Mouse (Mus musculus): Measurements from ENCODE around the gene Spaca7. TPM values are rescaled to one million over a fixed set of nuclear protein-coding genes. Genes with fewer than 3 reads are reported as not detected.
A peak's percentile ranks its signal among the peaks of the same experiment; 100 is the strongest.
"Not testable (repeated sequence)": the region's sequence is repeated elsewhere in the genome, so short reads cannot be mapped to it uniquely, and the experiment has no call there.

Spaca7 gene
- polyA plus RNA-seq, 1 experiment from 2014 or later = not detected

- H3K4me3 ChIP-seq (ENCODE audit: low read depth, low read length); H3K27ac ChIP-seq (ENCODE audit: low read length); H3K36me3 ChIP-seq (ENCODE audit: control insufficient read depth, insufficient read depth, low read length); H3K9me3 ChIP-seq (replicated peaks; ENCODE audit: control insufficient read depth, low read length, poor library complexity, severe bottlenecking); ATAC-seq; H3K4me2 ChIP-seq (ENCODE audit: low read length); H3K9ac ChIP-seq (ENCODE audit: low read depth, low read length); H3K4me1 ChIP-seq (ENCODE audit: control insufficient read depth, insufficient read depth, low read length); H3K27me3 ChIP-seq (ENCODE audit: control insufficient read depth, insufficient read depth, low read depth, low read length): not testable (repeated sequence)
- WGBS = 56% methylated on average over 19 of the region's 19 CpGs
Measured at GRCm38 (mm10) chr8:12579339-12579999, 6.6 kb downstream of the Spaca7 start.

DNA sequence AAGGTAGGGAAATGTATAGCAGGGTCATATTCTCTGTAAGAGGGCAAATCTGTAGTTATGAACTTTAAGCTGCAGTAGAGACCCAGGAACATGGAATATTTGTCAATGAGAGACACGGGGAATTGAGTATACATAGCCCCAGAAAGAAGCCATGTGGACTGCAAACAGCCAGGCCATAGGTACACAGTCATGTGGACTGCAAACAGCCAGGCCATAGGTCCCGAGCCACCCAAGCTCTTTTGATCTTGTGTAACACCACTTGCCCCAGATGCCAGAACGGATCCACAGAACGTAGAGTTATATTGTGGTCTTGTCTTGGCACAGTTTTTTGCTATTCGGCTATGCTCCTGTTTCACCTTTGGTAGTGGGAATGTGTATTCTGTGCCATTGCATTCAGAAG, 11.0 kb downstream of the Spaca7 start:
- WGBS = 94% methylated on average over 5 of the region's 5 CpGs
- Histone ChIP-seq H3K36me3 (ENCODE audit: control insufficient read depth, insufficient read depth, low read length) (no peaks in the 10 kb centered on the region), H3K9ac (ENCODE audit: low read depth, low read length) (no peak overlapping the region), H3K27me3 (ENCODE audit: control insufficient read depth, insufficient read depth, low read depth, low read length) (no peaks in the 10 kb centered on the region; the same call in 1 of the 2 replicates), H3K27ac (ENCODE audit: low read length) (no peak overlapping the region), H3K9me3 (replicated peaks; ENCODE audit: control insufficient read depth, low read length, poor library complexity, severe bottlenecking) (no peaks in the 10 kb centered on the region), H3K4me2 (ENCODE audit: low read length) (no peak overlapping the region), H3K4me1 (ENCODE audit: control insufficient read depth, insufficient read depth, low read length) (no peaks in the 10 kb centered on the region), H3K4me3 (ENCODE audit: low read depth, low read length) (no peak overlapping the region)
- no peak for ATAC-seq

- Histone ChIP-seq H3K27me3 (ENCODE audit: control insufficient read depth, insufficient read depth, low read depth, low read length) (no peaks in the 10 kb centered on the region), H3K36me3 (ENCODE audit: control insufficient read depth, insufficient read depth, low read length) (no peaks in the 10 kb centered on the region), H3K4me3 (ENCODE audit: low read depth, low read length) (no peak overlapping the region), H3K9ac (ENCODE audit: low read depth, low read length) (no peak overlapping the region), H3K27ac (ENCODE audit: low read length) (no peak overlapping the region), H3K4me2 (ENCODE audit: low read length) (no peak overlapping the region), H3K4me1 (ENCODE audit: control insufficient read depth, insufficient read depth, low read length) (0 out of 2 replicates have a peak, but pooled peaks cover 4% of the 10 kb centered on the region), H3K9me3 (replicated peaks; ENCODE audit: control insufficient read depth, low read length, poor library complexity, severe bottlenecking) (no peaks in the 10 kb centered on the region)
- peak; percentile 63; the same call in 1 of the 2 replicates for ATAC-seq
- WGBS = 26% methylated on average over 6 of the region's 6 CpGs
Measured at GRCm38 (mm10) chr8:12607223-12607622, 34.4 kb downstream of the Spaca7 start.

DNA sequence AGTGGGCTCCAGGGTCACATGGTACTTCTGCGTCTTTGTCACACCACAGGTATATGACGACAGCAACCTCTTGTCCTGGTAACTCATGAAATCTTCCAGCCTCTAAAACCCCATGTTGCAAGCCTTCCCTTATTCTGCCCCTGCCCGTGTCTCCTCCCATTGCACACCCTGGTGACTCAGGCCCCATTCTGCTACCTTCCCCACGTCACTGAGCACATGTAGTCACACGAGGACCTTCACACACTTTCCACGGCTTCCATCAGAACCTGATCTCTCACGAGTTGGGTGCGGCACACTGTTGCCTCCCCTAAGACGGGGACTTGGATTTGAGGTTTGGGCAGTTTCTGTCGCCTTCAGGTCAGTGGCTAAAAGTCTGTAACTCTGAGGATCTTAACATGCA, 36.0 kb downstream of the Spaca7 start:
- ATAC-seq = no peak
- 81% methylated on average over 10 of the region's 10 CpGs for WGBS
- H3K4me3 ChIP-seq (ENCODE audit: low read depth, low read length) = no peak overlapping the region
- no peaks in the 10 kb centered on the region for H3K9me3 ChIP-seq (replicated peaks; ENCODE audit: control insufficient read depth, low read length, poor library complexity, severe bottlenecking)
- peaks cover 4% of the 10 kb centered on the region; the same call in 1 of the 2 replicates for H3K4me1 ChIP-seq (ENCODE audit: control insufficient read depth, insufficient read depth, low read length)
- H3K9ac ChIP-seq (ENCODE audit: low read depth, low read length) = no peak overlapping the region
- no peak overlapping the region for H3K4me2 ChIP-seq (ENCODE audit: low read length)
- H3K27me3 ChIP-seq (ENCODE audit: control insufficient read depth, insufficient read depth, low read depth, low read length) = no peaks in the 10 kb centered on the region
- H3K27ac ChIP-seq (ENCODE audit: low read length) = no peak overlapping the region
- H3K36me3 ChIP-seq (ENCODE audit: control insufficient read depth, insufficient read depth, low read length) = no peaks in the 10 kb centered on the region

DNA sequence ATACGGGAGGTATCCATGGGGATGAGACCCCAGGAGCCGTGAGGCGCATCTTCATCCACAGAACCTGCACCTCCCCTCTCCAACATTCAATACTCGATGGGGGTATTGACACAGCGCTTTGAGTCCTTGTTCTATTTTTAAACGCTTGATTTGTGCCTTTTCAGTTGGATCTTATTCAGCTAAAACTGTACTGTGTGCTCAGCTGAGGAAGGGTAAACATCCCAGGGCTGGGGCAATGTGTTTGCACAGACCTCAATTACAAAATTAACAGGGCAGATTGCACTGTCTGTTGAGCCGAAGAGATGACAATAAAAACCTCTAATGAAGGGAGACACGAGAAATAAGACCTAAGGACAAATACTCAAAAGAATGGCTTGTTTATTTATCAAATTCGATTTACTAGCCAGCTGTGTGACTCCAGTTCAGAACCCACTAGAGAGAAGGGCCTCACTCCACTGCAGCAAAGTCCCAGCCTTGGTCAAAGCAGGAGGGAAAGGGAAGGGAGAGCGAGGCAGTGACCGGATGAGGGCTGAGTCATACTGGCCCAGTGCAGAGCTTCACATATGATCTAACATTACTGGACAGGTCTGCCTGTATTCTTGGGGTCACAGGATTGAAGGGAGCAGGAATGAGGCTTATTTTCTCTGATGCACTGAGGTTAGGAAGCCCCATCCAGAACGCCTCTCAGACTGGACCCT, 37.1 kb downstream of the Spaca7 start:
- no peak overlapping the region for H3K9ac ChIP-seq (ENCODE audit: low read depth, low read length)
- WGBS = 57% methylated on average over 12 of the region's 12 CpGs
- peaks cover 4% of the 10 kb centered on the region; the same call in 1 of the 2 replicates for H3K4me1 ChIP-seq (ENCODE audit: control insufficient read depth, insufficient read depth, low read length)
- 0 out of 2 replicates have a peak, but pooled peaks cover 3% of the 10 kb centered on the region for H3K36me3 ChIP-seq (ENCODE audit: control insufficient read depth, insufficient read depth, low read length)
- H3K27ac ChIP-seq (ENCODE audit: low read length) = no peak overlapping the region
- no peaks in the 10 kb centered on the region for H3K9me3 ChIP-seq (replicated peaks; ENCODE audit: control insufficient read depth, low read length, poor library complexity, severe bottlenecking)
- ATAC-seq = no peak
- H3K4me2 ChIP-seq (ENCODE audit: low read length) = no peak overlapping the region
- no peak overlapping the region for H3K4me3 ChIP-seq (ENCODE audit: low read depth, low read length)
- no peaks in the 10 kb centered on the region for H3K27me3 ChIP-seq (ENCODE audit: control insufficient read depth, insufficient read depth, low read depth, low read length)

DNA sequence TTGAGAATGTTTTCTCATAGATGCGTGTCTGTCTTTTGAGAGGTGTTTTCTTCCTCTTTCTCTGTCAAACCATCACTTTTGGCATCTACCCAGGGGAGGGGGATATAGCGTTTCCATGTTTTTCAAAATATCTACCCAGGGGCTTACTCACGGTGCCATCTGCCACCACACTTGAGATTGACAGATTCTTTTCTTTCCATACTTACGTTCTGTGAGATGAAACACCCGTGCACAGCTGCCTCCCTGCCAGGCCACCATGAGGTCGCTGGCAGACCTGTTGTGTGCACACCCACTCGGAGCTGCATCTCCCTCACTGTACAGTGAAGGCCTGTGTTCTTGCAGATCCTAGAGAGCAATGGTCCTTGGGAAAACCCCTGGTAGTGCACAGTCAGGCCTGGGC, 40.4 kb downstream of the Spaca7 start:
- Histone ChIP-seq H3K4me3 (ENCODE audit: low read depth, low read length) (no peak overlapping the region), H3K4me1 (ENCODE audit: control insufficient read depth, insufficient read depth, low read length) (peaks cover 4% of the 10 kb centered on the region; the same call in 1 of the 2 replicates), H3K27ac (ENCODE audit: low read length) (no peak overlapping the region), H3K9me3 (replicated peaks; ENCODE audit: control insufficient read depth, low read length, poor library complexity, severe bottlenecking) (no peaks in the 10 kb centered on the region), H3K36me3 (ENCODE audit: control insufficient read depth, insufficient read depth, low read length) (0 out of 2 replicates have a peak, but pooled peaks cover 4% of the 10 kb centered on the region), H3K4me2 (ENCODE audit: low read length) (no peak overlapping the region), H3K9ac (ENCODE audit: low read depth, low read length) (no peak overlapping the region), H3K27me3 (ENCODE audit: control insufficient read depth, insufficient read depth, low read depth, low read length) (no peaks in the 10 kb centered on the region)
- 45% methylated on average over 7 of the region's 7 CpGs for WGBS
- no peak for ATAC-seq

DNA sequence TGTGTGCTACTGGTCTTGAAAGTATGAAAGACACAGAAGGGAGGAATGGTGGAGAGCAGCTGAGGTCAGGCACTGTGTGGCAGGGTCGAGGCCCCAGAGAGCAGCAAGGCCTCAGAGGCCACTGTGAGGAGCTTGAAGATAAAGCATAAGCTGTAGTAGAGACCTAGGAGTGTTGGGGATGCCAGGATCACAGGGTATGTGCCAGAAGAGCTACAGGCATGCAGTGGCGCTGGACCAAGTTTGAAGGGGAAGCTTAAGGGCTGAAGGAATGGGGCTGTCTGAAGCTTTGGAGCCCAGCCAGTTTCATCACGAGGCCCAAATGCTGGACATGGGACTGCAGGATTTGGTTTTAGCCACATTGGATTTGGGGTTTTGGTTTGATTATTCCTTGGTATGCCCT, 44.5 kb downstream of the Spaca7 start:
- H3K4me1 ChIP-seq (ENCODE audit: control insufficient read depth, insufficient read depth, low read length); H3K4me3 ChIP-seq (ENCODE audit: low read depth, low read length); H3K27ac ChIP-seq (ENCODE audit: low read length); H3K4me2 ChIP-seq (ENCODE audit: low read length); H3K27me3 ChIP-seq (ENCODE audit: control insufficient read depth, insufficient read depth, low read depth, low read length); H3K9ac ChIP-seq (ENCODE audit: low read depth, low read length); H3K9me3 ChIP-seq (replicated peaks; ENCODE audit: control insufficient read depth, low read length, poor library complexity, severe bottlenecking); ATAC-seq: not testable (repeated sequence)
- peaks cover 18% of the 10 kb centered on the region for H3K36me3 ChIP-seq (ENCODE audit: control insufficient read depth, insufficient read depth, low read length)
- 84% methylated on average over 3 of the region's 3 CpGs for WGBS

- H3K9me3 ChIP-seq (replicated peaks; ENCODE audit: control insufficient read depth, low read length, poor library complexity, severe bottlenecking) = no peaks in the 10 kb centered on the region
- H3K4me2 ChIP-seq (ENCODE audit: low read length) = no peak overlapping the region
- H3K4me3 ChIP-seq (ENCODE audit: low read depth, low read length) = no peak overlapping the region
- H3K27me3 ChIP-seq (ENCODE audit: control insufficient read depth, insufficient read depth, low read depth, low read length) = no peaks in the 10 kb centered on the region
- ATAC-seq = no peak
- H3K36me3 ChIP-seq (ENCODE audit: control insufficient read depth, insufficient read depth, low read length) = peaks cover 17% of the 10 kb centered on the region
- H3K4me1 ChIP-seq (ENCODE audit: control insufficient read depth, insufficient read depth, low read length) = peaks cover 7% of the 10 kb centered on the region; the same call in 1 of the 2 replicates
- H3K9ac ChIP-seq (ENCODE audit: low read depth, low read length) = no peak overlapping the region
- H3K27ac ChIP-seq (ENCODE audit: low read length) = no peak overlapping the region
- 96% methylated on average over 18 of the region's 18 CpGs for WGBS
Measured at GRCm38 (mm10) chr8:12621550-12622222, 48.9 kb downstream of the Spaca7 start.

GRCm38 (mm10) chr8:12625890-12626289, 53.1 kb downstream of the Spaca7 start:
- no peak overlapping the region for H3K9ac ChIP-seq (ENCODE audit: low read depth, low read length)
- H3K27ac ChIP-seq (ENCODE audit: low read length) = no peak overlapping the region

More at GRCm38 (mm10) chr8:12625890-12626289, 53.1 kb downstream of the Spaca7 start:
- 67% methylated on average over 5 of the region's 5 CpGs for WGBS
- no peak overlapping the region for H3K4me3 ChIP-seq (ENCODE audit: low read depth, low read length)
- no peak overlapping the region for H3K4me2 ChIP-seq (ENCODE audit: low read length)
- H3K27me3 ChIP-seq (ENCODE audit: control insufficient read depth, insufficient read depth, low read depth, low read length) = no peaks in the 10 kb centered on the region
- peaks cover 13% of the 10 kb centered on the region for H3K36me3 ChIP-seq (ENCODE audit: control insufficient read depth, insufficient read depth, low read length)
- ATAC-seq = no peak; the same call in 1 of the 2 replicates
- H3K9me3 ChIP-seq (replicated peaks; ENCODE audit: control insufficient read depth, low read length, poor library complexity, severe bottlenecking) = no peaks in the 10 kb centered on the region
- peaks cover 7% of the 10 kb centered on the region; the same call in 1 of the 2 replicates for H3K4me1 ChIP-seq (ENCODE audit: control insufficient read depth, insufficient read depth, low read length)

Data from midbrain, embryonic 16.5 days (tissue).